Mouse (Mus musculus) adrenal gland, postnatal 10 days (tissue): ENCODE data around the gene Pim3. TPM values are rescaled to one million over a fixed set of nuclear protein-coding genes. Genes with fewer than 3 reads are reported as not detected.

ENCODE experiments used
- total RNA-seq, 2 experiments: library from RNA; stranded (reverse); gene quantifications; 2 replicates each; pipeline ENCODE4 v1.2.3; 2021

Pim3 gene
- total RNA-seq, 2 experiments from 2014 or later = 41.2 to 76.8 TPM

Other genes with a start within 250 kb of the Pim3 start
- 10 to 100 TPM; 46.4 to 46.9 TPM for gene Brd1, start 128.0 kb upstream of the Pim3 start, total RNA-seq
- 10 to 100 TPM; 10.8 to 11.1 TPM for gene Zbed4, start 110.5 kb upstream of the Pim3 start, total RNA-seq
- gene Alg12, start 42.9 kb upstream of the Pim3 start, total RNA-seq = 10 to 100 TPM; 10.4 to 10.7 TPM
- 10 to 100 TPM; 26.6 to 34.4 TPM for gene Creld2, start 42.5 kb upstream of the Pim3 start, total RNA-seq
- not detected for gene Ttll8, start 92.2 kb downstream of the Pim3 start, total RNA-seq
- gene Mlc1, start 116.8 kb downstream of the Pim3 start, total RNA-seq = under 1 TPM in 1 of 2 experiments, not detected in 1; 0.09 TPM
- gene Mov10l1, start 120.7 kb downstream of the Pim3 start, total RNA-seq = not detected
- 1 to 10 TPM; 1.5 to 1.9 TPM for gene Panx2, start 197.5 kb downstream of the Pim3 start, total RNA-seq
- gene Trabd, start 212.9 kb downstream of the Pim3 start, total RNA-seq = 10 to 100 TPM; 42.9 to 48.5 TPM
- 10 to 100 TPM; 29.8 to 29.9 TPM for gene Selenoo, start 226.9 kb downstream of the Pim3 start, total RNA-seq